Comparison of ENCODE assay signal across 16 mouse cellular contexts in the genomic region with DNA sequence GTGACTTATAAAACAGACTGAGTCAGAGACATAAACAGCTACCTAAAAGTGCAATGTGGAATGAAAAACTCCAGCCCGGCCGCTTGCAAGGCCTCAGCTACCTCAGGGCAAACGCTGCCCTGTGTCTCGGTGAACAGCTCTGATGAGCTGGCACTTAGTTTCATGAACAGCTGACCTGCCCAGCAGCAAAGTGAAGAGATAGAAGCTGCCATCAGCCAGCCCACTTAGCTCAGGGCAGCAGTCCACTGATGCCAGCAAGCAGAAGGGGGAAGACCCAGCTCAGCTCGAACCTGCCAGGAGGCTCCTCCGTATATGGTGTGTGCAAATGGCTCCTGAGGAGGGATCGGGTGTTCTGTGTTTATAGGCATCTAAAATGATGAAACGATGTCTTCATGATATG.
A peak's percentile ranks its signal among the peaks of the same experiment; 100 is the strongest.
DNase-seq lines count a peak whose midpoint lies in the region; ATAC-seq and TF ChIP-seq lines count a peak whose summit lies in the region.
"Had no signal": no experiment of that assay in that cellular context is flagged by ENCODE, and none has a peak within 500 bp of the region (broad histone marks: within the 10 kb centered on the region; RNA-seq: fewer than 3 reads in every experiment).

No protein-coding gene starts in this region.

- intact Hi-C loops in heart, postnatal 10 days (cut with DNase I): no loop called here

- 46% methylated on average over 8 of the region's 8 CpGs for WGBS in heart, postnatal 0 days
- WGBS in heart, embryonic 10.5 days: 71% methylated on average over 8 of the region's 8 CpGs
- WGBS in cerebellum, adult 2 months: 12% methylated on average over 8 of the region's 8 CpGs

- H3K4me1 ChIP-seq in heart, postnatal 0 days (ENCODE audit: control insufficient read depth, insufficient read depth): peaks cover 13% of the 10 kb centered on the region
- peaks cover 16% of the 10 kb centered on the region; the same call in 1 of the 2 replicates for H3K4me1 ChIP-seq in heart, embryonic 10.5 days
- peaks cover 34% of the 10 kb centered on the region for H3K4me1 ChIP-seq in cerebellum, adult 2 months (ENCODE audit: control insufficient read depth, insufficient read depth, low read length)

- TF ChIP-seq CTCF in heart, postnatal 0 days (IDR thresholded peaks at IDR 0.05; ENCODE audit: low read depth): no peak
- no peak for TF ChIP-seq CTCF in cerebellum, adult 2 months (IDR thresholded peaks at IDR 0.05; ENCODE audit: borderline replicate concordance, insufficient read depth, low read depth, low read length)

- no peak for DNase-seq in heart, postnatal 0 days (ENCODE audit: low spot score)
- DNase-seq in heart, embryonic 10.5 days (ENCODE audit: low spot score): no peak
- peak; percentile 72 to 82 for DNase-seq in cerebellum, adult 2 months
- peak; percentile 56 to 72 for DNase-seq in heart, postnatal 10 days
- no peak for DNase-seq in gastrocnemius, adult 8-10 months (ENCODE audit: low spot score in 2 of 2)
- DNase-seq: adrenal gland, postnatal 36 days; kidney, adult 8-10 months; kidney, postnatal 36 days; layer of hippocampus, adult 9-11 months; lung, postnatal 10 days; spleen, adult 18-20 months; thymus, adult 18-20 months had no signal

- no peaks in the 10 kb centered on the region for H3K9me3 ChIP-seq in heart, postnatal 0 days (replicated peaks; ENCODE audit: control insufficient read depth, low read length)
- no peaks in the 10 kb centered on the region for H3K9me3 ChIP-seq in heart, embryonic 10.5 days
- H3K9me3 ChIP-seq: midbrain, embryonic 15.5 days had no signal

- no peak overlapping the region for H3K9ac ChIP-seq in heart, postnatal 0 days (replicated peaks; ENCODE audit: low read depth, low read length)
- H3K9ac ChIP-seq: midbrain, embryonic 15.5 days had no signal

- H3K4me3 ChIP-seq in heart, postnatal 0 days (ENCODE audit: low read depth, low read length): no peak overlapping the region
- H3K4me3 ChIP-seq in heart, embryonic 10.5 days: no peak overlapping the region
- no peak overlapping the region for H3K4me3 ChIP-seq in cerebellum, adult 2 months (replicated peaks; ENCODE audit: insufficient read depth, low read depth, low read length)
- H3K4me3 ChIP-seq: midbrain, embryonic 15.5 days had no signal

- no peak for TF ChIP-seq EP300 in heart, postnatal 0 days (IDR thresholded peaks at IDR 0.05; ENCODE audit: low read depth)

- H3K27me3 ChIP-seq in heart, postnatal 0 days (ENCODE audit: control insufficient read depth, insufficient read depth, low read length): no peaks in the 10 kb centered on the region
- H3K27me3 ChIP-seq in heart, embryonic 10.5 days (ENCODE audit: insufficient read depth, poor library complexity, severe bottlenecking): no peaks in the 10 kb centered on the region
- no peaks in the 10 kb centered on the region for H3K27me3 ChIP-seq in cerebellum, adult 2 months (ENCODE audit: control insufficient read depth, insufficient read depth, low read length)
- H3K27me3 ChIP-seq: midbrain, embryonic 15.5 days had no signal

- H3K36me3 ChIP-seq in heart, postnatal 0 days (replicated peaks; ENCODE audit: control insufficient read depth, insufficient read depth, low read length): no peaks in the 10 kb centered on the region
- no peaks in the 10 kb centered on the region for H3K36me3 ChIP-seq in heart, embryonic 10.5 days
- H3K36me3 ChIP-seq: midbrain, embryonic 15.5 days had no signal

- ATAC-seq in heart, postnatal 0 days (ENCODE audit: insufficient read depth, low read depth): peak; percentile 71
- peak; percentile 64 for ATAC-seq in cerebellum, adult (ENCODE audit: insufficient number of reproducible peaks, low FRiP score, low TSS enrichment)
- no peak for ATAC-seq in erythroid progenitor cell, adult 5-6 weeks (replicated peaks; ENCODE audit: low FRiP score, poor library complexity, severe bottlenecking)
- ATAC-seq: forebrain, embryonic 14.5 days; midbrain, embryonic 15.5 days had no signal

- no peak overlapping the region for H3K4me2 ChIP-seq in heart, postnatal 0 days (ENCODE audit: low read depth, low read length)
- H3K4me2 ChIP-seq: midbrain, embryonic 15.5 days had no signal

- H3K27ac ChIP-seq in heart, postnatal 0 days (ENCODE audit: low read depth): peak overlapping the region; percentile 40
- no peak overlapping the region; the same call in 1 of the 2 replicates for H3K27ac ChIP-seq in heart, embryonic 10.5 days
- H3K27ac ChIP-seq in cerebellum, adult 2 months (ENCODE audit: insufficient read depth, low read length): peak overlapping the region; percentile 78
- H3K27ac ChIP-seq: midbrain, embryonic 15.5 days had no signal

- TF ChIP-seq POLR2A in cerebellum, adult 2 months (IDR thresholded peaks at IDR 0.05; ENCODE audit: borderline replicate concordance, insufficient read depth, low read length): no peak

Comparison
In these comparisons a context has a peak if more than half of its experiments do, and no peak if none do; other contexts are left out.
1. DNase-seq: peak in cerebellum, adult 2 months (2 of 2) and heart, postnatal 10 days (2 of 2); none in heart, postnatal 0 days (single experiment), heart, embryonic 10.5 days (single experiment) and gastrocnemius, adult 8-10 months (0 of 2).